Mouse (Mus musculus) retina, postnatal 1 day (tissue): ENCODE results near the gene Isl2.

ENCODE experiments used
- DNase-seq: peaks from one replicate; pipeline ENCODE4 v3.0.0-alpha.2; 2012

Isl2 gene

GRCm38 (mm10) chr9:55538377-55538776 lies at the start of gene Isl2:
Gene Isl2, plus strand, starts transcription at chr9:55538672.
- DNase-seq, result peak; percentile 63

DNA sequence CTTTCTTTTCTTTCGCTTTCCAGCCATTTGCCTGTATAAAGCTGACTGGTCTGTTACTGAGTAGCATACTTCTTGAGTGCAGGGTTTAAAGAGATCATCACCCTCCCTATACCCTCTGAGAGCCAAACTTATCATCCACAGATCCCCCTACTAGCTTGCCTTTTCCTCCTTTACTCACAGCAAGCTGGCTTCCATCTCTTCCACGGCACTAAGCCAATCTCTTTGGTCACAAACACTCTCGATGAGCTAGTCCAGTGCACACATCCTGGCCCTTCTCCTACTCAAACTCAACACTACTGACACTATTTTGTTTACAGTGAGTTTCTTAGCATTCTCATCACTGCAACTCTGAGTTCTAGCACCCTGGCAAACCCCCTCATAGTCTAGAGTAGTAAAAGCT lies 30.6 kb upstream of the Isl2 start:
- DNase-seq, result no peak

- DNase-seq, result no peak
Measured at GRCm38 (mm10) chr9:55508701-55509100, 29.8 kb upstream of the Isl2 start.

- no peak for DNase-seq
Measured at GRCm38 (mm10) chr9:55509731-55510130, 28.7 kb upstream of the Isl2 start.

- no peak for DNase-seq
Measured at GRCm38 (mm10) chr9:55510651-55511235, 27.7 kb upstream of the Isl2 start.

DNA sequence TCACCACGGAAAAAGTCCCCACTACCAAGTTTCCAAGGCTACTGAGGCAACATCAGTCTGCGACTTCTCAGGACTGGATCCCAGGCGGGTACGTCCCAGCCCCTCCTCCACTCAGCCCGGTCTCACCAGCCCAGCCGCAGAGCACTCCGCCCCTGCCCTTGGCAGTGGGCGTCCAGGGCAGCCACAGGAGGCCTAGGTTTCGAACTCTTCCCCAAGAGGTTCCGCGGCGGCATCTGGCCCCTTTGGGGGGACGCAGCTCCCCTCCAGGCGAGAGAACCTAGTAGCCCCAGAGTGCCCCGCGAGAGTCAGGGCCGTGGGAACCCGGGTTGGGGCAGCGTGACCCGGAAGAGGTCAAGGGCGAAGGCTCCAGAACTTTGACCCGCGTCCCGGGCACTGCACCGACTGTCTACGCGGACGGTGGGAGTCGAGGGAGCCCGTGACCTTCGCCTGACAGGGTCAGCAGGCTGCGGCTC lies 26.9 kb upstream of the Isl2 start:
- peak; percentile 82 for DNase-seq

DNA sequence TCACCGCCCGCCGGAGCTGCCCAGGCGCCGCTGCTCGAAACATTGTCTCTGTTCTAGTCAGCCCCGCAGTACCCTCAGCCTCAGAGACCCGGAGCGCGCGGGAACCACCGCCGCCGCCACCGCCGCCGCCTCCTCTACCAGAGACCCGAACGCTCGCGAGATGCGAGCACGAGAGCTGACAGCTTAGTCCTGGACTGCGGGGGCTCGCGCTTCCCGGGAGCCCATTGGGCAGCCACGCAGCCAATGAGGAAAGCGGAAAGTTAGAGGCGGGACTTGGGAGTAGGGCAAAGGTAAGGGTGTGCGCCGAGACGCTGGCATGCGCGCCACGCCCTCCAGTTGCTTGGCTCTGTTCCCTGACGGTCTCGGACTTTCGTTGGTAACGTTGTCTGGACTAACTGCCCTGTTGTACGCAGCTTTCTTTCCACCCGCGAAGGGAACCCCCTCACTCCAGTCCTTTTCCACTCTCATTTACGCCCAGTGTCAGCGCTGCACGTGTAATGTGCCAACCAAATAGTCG lies 26.4 kb upstream of the Isl2 start, which contains the start of gene Etfa:
TSS of gene Etfa (minus strand) at position 217 of the 517 bp plus-strand sequence.
- peak; percentile 98 for DNase-seq

GRCm38 (mm10) chr9:55525716-55526115 lies 12.8 kb upstream of the Isl2 start:
- DNase-seq, result peak; percentile 20

- DNase-seq, result peak; percentile 76
Measured at GRCm38 (mm10) chr9:55535907-55536306, 2.6 kb upstream of the Isl2 start.

DNA sequence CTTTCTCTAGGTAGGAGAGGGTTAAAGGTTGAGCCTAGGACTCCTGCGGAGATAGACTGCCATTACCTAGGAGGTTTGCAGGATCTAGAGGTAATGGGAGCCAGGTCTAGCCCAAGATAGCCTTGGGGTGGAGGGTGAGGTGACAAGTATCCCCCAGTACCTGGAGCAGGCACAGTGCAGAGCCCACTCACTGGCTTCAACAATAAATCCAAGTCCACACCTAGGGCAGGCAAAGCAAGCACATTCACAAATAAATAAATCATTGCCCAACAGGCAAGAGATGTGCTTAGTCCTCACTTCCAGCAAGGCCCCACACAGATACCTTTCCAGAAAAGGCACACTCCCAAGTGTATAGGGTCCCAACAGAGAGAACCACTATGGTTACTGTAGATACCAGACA lies 534 bp downstream of the Isl2 start:
- no peak for DNase-seq

- peak; percentile 49 for DNase-seq
Measured at GRCm38 (mm10) chr9:55539661-55540390, 1.4 kb downstream of the Isl2 start.

DNA sequence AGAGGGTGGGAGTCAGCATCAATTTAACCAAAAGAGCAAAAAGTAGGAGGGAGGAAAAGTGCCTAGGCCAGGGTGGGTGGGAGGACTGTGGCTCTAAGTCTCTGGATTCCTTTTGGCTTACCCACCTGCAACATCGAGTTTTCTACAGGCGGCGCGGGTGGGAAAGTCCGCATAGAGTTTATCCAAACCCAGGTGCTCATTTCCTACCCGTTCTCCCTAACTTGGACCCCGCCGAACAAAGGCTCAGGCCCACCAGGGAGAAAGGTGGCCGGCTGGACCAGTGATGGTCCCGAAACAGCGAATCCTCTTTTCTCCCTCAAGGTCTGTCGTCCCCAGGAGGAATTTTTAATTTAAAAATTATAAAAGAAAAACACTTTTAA lies 1.9 kb downstream of the Isl2 start:
- peak; percentile 40 for DNase-seq

DNA sequence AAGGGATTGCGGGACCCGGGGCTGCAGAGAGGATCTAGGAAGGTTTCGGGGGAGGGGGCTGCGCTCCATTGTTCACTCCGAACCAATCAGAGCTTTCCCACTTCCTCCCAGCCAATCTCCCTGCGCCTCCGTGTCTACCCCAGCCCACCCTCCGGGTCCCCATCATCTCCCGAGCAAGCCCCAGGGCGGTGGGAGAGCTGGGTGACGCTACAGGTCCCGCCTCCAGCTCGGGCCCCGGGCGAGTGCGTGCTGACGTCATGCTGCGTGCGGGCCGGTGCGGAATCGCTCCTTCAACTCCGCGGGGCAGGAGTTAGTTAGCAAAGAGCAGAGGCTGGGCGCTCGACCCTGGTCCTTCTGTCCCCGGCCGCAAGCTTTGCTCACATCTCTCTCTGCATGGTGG lies 2.4 kb downstream of the Isl2 start:
- DNase-seq, result peak; percentile 94

DNA sequence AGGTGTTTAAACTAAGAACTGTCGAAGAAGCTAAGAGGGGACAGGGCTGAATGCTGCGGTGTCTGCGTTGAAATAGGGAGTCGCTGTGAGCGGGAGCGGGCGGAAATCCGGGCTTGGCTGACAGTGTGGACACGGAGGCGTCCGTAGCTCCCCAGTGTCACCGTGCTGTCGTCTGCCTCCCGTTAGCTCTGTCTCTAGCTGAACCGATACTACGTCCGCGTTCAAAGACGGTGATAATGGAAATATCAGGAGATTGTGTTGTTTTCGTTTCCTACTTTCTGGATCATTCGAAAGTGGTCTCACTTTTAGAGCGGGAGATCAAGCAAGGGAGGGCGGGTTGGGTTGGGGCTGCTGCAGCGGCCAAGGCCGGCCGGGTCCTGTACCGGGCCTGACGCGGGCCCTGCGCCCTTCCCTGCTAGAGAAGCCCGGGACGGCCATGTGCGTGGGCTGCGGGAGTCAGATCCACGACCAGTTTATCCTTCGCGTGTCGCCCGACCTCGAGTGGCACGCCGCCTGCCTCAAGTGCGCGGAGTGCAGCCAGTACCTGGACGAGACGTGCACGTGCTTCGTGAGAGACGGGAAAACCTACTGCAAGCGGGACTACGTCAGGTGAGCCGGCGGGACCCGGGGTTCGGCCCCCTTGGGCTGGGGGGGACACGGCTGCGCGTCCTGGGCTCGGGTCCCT lies 3.4 kb downstream of the Isl2 start:
- DNase-seq, result peak; percentile 64

GRCm38 (mm10) chr9:55542366-55543325 lies 4.2 kb downstream of the Isl2 start:
- peak; percentile 64 for DNase-seq

DNA sequence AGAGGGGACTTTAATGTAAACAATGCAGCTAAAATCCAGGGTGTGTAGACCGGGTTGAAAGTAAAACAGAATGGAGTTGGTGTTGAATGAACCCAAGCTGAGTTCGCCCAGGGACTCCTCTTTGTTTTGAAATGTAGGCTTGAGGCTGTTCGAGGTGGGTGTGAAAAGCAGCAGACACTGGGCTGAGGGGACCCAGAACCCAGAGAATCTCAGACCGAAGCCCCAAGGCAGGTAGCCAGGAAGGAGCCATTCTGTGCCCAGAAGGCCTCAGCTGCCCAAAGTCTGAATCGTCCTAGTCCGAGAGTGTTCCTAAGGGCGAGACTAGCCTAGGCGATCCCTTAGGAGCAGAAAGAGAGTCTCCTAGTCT lies 4.8 kb downstream of the Isl2 start:
- DNase-seq, result no peak

DNA sequence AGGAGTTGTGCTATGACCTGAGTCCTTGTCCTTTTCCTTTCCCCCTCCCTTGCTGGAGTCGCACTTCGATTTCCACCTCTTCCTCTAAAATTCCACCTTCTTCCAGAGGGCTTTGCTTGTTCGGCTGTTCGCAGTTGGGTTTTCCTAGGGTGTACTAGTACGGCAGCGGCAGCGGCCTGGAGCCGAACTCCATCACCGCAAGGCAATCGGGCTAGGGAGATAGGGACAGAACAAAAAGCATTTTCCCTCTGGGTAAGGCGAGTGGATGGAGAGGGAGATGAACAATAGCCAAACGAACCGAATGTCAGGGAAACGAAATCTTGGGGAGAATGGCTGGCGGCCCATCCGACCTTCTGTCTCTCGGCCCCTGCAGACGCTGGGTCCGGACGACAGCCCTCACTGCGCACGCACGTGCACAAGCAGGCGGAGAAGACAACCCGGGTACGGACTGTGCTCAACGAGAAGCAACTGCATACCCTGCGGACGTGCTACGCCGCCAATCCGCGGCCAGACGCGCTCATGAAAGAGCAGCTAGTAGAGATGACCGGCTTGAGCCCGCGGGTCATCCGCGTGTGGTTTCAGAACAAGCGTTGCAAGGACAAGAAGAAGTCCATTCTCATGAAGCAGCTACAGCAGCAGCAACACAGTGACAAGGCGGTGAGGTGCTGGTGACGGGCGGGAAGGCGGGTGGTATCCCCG lies 5.4 kb downstream of the Isl2 start:
- peak; percentile 72 for DNase-seq

DNA sequence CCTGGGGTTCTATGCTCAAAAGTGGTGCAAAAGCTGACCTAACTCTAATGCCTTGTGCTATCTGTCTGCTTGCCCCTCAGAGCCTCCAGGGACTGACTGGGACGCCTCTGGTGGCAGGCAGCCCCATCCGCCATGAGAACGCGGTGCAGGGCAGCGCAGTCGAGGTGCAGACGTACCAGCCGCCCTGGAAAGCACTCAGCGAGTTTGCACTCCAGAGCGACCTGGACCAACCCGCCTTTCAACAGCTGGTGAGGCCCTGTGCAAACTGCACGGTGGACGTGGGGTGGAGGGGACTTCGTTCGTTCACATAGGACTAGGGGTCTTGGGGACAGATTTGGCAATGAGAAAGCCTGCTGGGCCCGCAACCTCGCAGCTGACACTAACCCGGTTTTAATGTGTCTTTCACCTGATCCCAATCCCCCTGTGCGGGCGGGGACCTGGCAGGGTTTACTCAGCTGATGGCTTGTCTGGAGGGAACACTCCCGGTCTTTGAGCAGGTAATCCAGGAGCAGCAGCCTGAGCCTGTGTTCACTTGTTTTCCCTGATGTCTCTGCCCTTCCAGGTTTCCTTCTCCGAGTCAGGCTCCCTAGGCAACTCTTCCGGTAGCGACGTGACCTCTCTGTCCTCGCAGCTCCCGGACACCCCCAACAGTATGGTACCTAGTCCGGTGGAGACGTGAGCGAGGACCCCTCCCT lies 6.5 kb downstream of the Isl2 start:
- DNase-seq, result peak; percentile 64

- peak; percentile 41 for DNase-seq
Measured at GRCm38 (mm10) chr9:55545556-55546175, 7.2 kb downstream of the Isl2 start.

- peak; percentile 72 for DNase-seq
Measured at GRCm38 (mm10) chr9:55546176-55547010, 7.9 kb downstream of the Isl2 start.
